Mouse (Mus musculus) heart, adult 2 months (tissue): ENCODE measurements at regions not wholly inside any gene's neighbourhood (a gene's known extent, or its start where the extent isn't known, plus 50 kb on each side); places are given as distances from the start of the nearest gene placed in this dataset.

Experiments
- CTCF ChIP-seq: fragments of 200-600 bp; IDR thresholded peaks from 2 replicates; pipeline ENCODE4 v1.8.1; 2022; ENCODE audit warnings: antibody characterized with exemption, mild to moderate bottlenecking, moderate library complexity
- EP300 ChIP-seq: fragments of 200-500 bp; IDR thresholded peaks from 2 replicates; pipeline ENCODE4 v1.6.1; 2011; ENCODE audit warnings: low read depth, low read length, control low read depth; ENCODE audit not compliant: insufficient read depth
- POLR2A ChIP-seq: fragments of 200-500 bp; IDR thresholded peaks from 2 replicates; pipeline ENCODE4 v1.6.1; 2011; ENCODE audit warnings: mild to moderate bottlenecking, low read depth, low read length, control low read depth; ENCODE audit not compliant: insufficient read depth

DNA sequence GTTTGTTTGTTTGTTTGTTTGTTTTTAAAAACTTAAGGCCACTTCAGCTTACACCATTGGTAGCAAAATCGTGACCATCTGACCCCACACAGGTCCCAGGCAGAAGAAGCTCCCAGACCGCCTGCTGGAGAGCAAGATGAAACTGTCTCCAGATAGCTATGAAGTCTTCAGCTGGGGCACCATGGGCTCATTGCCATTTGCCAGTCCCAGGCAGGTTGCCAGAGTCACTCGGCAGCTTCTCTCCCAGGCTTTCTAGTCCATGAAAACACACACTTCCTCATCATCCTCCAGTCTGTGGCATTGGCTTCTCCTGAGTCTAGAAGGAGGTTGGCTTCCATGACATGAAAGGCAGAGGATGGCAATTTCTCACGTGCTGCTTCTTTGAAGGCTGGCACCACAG is 293.5 kb upstream of the N4bp1 start:
- no peak for TF ChIP-seq EP300
- TF ChIP-seq POLR2A: no peak
- no peak for TF ChIP-seq CTCF
